Mouse (Mus musculus) cerebellum, adult 11-12 months (tissue): Measurements from ENCODE around the gene Rbpjl.

Experiments used
- DNase-seq: peaks from one replicate; pipeline ENCODE4 v3.0.0; 2022

The Rbpjl gene

GRCm38 (mm10) chr2:164449341-164450042 is 46.6 kb downstream of the Rbpjl start:
- no peak for DNase-seq

DNA sequence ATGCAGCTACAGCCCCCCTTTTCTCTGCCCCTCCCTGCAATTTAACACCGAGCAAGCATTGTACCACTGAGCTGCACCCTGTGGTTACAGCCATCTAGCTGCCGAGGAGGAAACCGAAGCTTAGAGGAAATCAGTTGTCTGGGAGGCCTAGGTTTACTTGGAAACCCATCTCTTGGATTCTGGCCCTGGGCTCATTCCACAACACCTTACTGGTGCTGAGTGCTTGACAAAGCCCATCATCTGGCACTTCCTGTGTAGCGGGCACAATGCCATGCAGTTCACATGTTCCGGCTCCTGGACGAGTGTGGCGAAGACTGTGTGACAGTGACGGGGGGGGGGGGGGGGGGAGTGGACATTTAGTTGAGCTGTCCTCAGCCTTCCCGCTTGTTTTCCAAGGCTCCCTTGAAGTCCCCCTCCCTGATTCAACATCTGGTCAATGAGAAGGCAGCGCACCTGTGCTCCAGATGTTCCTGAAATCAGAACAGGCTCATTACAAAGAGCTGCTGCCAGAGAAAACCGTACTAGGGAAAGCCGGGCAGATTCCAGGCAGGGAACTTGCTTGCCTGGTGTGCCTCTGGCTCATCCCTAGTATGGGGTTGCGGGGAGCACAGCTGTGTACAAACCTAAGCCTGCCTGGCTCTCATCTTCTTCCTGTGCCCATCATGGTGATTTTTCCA is 49.2 kb downstream of the Rbpjl start:
- no peak for DNase-seq

- DNase-seq = no peak
These were observed 50.3 kb downstream of the Rbpjl start for GRCm38 (mm10) chr2:164453047-164453757.

DNA sequence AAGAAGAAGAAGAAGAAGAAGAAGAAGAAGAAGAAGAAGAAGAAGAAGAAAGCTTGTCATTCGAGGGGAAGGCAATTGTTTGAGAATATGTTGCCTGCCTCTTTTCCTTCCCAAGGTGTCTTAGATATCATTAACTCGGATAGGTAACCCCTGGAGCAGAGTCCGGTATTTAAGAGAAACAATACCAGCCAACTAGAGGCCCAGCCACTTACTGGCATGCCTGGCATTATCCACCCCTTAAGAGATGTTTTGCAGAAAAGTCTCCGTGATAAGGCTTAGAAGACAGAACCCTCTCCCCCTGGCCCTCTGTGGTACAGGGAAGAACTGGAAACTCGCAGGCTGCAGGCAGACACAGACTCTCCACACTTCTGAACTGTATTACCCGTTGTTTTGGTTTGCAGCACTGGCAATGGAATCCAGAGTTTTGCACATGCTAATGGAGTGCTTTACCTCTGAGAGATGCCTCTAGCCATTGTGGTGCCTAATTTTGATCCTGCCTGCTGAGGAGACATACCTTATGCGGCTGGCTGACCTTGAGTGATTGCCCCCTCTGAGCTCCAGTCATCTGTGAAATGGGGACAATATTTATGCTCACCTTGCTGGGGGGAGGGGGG is 51.1 kb downstream of the Rbpjl start:
- DNase-seq = no peak

DNA sequence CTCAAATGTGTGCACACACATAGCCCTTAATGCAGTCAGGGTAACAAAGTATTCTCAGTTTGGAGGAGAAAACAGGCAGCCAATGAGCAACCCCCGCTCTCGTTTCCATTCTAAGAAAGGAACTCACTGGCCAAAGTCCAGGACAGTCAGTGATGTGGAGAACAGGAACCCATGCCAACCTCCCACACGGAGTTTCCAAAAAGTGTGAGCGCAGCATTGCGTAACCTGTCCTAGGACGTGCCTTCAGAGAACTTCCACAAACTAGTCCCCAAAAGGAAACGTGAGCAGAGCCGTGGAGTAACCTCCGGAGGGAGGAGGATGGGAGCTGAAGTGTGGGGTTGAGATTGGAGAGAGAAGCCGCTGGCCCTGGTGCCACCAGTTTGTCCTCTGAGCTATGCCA is 51.9 kb downstream of the Rbpjl start:
- DNase-seq = no peak

GRCm38 (mm10) chr2:164455421-164456190 is 52.7 kb downstream of the Rbpjl start:
- DNase-seq = no peak

- no peak for DNase-seq
These were observed 53.5 kb downstream of the Rbpjl start for GRCm38 (mm10) chr2:164456413-164456812.

- DNase-seq = no peak
These were observed 53.9 kb downstream of the Rbpjl start, which contains the start of gene Sys1 for GRCm38 (mm10) chr2:164456864-164457300. Gene Sys1, plus strand, starts transcription at chr2:164456964.

DNA sequence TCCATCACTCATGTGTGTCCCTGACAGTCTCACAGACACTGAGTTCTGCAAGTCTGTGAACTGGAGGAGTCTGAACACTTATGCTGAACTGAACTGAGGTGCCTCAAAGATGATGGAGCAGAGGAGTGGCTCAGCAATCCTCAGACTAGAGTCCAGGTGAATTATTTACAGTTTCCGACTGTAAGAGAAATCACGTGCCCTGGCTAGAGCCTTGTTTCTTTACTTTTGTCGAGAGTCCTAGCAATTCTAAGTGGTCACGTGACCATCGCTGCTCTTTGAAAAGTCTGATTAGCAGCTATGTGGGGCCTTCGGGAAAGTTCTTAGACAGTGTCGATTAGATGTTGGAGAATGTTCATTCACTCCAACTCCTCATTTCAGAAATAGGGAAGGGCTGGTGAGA is 55.0 kb downstream of the Rbpjl start:
- no peak for DNase-seq

DNA sequence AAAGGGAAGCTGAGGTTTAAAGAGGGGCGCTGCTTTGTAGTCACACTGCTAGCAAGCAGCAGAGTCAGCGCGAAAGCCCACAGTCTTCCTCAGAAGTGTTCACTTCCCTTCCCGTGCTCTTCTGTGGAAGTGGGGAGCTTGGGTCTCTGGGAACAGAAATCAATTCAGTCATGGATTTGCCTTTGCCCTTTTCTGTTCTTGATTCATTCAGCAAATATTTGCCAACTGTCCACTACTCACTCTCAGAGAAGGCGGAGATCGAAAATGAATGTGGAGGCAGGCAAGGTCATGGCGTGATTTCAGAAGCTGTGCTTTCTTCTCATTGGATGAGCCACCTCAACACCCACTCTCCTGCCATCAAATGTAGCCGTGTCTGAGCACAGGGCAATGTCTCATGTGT is 55.6 kb downstream of the Rbpjl start:
- no peak for DNase-seq

DNA sequence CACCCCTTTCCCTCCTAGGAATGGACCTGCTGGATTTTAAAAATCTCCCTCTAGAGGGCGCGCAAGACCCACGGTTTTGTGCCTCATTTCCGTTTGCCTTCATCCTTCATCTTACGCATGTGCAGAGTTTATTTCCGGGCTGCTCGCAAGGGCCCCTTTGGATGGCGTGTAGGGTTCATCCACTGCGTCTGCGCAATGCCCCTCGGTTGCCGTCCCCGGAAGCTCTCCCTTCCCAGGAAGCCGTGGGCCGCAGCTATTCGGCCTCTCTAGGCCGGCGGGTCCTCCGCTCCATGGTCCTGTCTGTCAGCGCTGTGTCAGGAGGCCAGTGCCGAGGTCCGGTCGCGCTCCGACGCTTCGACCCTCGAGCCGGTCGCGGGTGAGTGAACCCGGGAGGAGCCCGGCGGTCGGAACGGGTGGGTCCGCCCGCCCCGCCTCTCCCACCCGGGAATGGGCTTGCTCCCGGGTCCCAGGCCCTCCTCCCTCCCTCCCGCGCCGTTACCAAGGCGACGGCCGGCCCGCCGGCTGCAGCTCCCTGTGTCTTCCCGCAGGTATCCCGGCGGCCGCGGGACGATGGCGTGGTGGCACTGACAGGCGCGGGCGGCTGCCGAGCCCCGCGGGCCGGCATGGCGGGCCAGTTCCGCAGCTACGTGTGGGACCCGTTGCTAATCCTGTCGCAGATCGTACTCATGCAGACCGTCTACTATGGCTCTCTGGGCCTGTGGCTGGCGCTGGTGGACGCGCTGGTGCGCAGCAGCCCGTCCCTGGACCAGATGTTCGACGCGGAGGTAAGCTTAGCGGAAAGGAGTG is 58.0 kb downstream of the Rbpjl start, which contains the start of gene Gm20458:
Gene Gm20458 (plus strand): TSS at position 223 of the 807 bp plus-strand sequence.
- peak; percentile 99 for DNase-seq
